Mouse (Mus musculus): ENCODE measurements around the gene Chil1.

Gene Chil1

DNA sequence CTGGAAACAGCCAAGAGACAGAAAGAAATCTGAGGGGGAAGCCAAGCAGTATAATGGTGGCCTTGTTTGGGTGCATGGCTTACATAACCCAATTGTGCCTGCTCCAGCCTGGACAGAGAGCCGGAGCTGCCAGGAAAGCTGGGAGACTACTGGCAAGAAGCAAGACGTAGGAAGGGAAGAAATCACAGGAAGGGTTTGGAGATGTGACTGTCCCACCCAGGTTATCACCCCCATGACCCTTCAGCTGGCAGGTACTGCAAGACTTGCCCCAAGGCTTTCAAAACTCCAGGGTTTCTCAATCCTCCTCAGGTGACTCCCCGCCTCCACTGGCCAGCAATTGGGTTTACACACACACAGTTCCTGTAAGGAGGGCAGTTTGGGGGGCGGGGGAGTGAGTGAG, at the start of gene Chil1:
Gene Chil1, plus strand, starts transcription at position 152 of the 400 bp plus-strand sequence.
- no peak for DNase-seq (ENCODE audit: low spot score)

DNA sequence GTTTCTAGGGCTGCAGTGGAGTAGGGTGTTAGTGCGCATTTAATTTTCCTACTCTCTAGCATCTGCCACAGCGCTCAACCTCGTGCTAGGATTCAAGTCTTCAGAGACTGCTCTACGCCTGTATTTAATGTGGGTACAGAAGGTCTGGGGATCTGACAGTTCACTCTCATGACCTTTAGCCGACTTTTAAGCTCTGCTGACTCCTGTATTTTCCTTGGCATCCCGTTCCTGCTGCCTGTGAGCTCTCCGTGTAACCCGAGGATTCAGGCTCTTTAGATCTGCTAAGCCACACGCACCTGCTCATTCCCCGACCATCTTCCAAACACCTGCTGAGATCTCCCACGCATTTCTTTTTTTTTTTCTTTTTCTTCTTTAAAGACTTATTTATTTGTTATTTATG, 48.7 kb upstream of the Chil1 start:
- no peak for DNase-seq (ENCODE audit: low spot score)

DNA sequence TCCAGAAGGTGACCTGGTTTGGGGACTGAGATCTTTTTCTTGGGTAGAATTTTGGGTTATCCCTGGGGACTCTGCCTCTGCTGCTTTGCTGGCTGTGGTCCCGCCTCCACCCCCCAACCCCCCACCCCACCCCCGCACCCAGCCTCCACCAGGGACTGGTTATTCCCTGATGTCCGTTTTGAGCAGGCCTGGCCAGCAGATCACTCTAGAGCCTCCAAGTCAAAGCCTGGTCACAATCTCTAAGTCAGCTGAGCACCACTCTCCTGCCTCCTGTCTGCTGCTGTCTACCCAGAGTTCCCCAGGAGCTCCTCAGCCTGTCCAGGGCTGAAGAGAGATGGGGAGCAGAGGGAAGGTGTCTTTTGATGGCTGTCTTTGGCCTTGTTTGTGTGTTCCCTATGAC, 45.6 kb upstream of the Chil1 start:
- DNase-seq (ENCODE audit: low spot score), result no peak

DNA sequence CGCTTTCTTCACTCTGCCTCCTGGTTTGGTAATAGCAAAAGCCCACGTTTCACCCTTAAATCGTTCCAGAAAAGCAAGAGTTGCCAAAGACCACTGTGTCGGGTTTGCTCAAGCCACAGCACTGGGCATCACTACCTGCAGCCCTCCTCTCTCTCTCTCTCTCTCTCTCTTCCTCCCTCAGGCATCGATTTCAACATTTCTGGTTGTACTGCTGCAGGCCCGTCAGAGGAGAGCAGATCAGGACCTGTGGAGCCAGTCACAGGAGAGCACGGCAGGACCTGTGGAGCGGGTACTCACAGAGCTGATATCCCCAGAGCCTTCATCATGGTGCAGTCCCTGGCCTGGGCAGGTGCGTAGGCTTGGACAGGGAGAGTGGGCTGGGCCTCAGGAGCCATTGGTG, 43.6 kb upstream of the Chil1 start:
- no peak for DNase-seq (ENCODE audit: low spot score)

DNA sequence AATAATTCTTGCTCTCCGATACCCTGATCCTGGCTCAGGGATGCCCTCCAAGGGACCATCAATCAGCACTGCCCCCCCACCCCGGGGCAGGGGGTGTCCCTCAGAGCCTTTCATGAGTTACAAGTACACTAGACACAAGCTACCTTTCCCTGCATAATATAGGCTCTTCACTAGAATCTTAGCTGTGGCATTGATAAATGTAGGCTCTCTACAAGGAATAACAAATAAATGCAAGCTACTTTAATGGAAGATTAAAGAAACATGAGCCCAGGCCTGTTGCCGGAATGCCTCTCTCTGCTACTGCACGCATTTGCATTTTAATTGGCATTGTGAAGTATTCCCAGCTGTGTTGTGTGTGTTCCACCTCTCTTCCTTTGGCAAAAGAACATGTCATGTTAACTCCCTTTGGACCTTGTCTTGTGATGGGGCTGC, 39.6 kb upstream of the Chil1 start:
- no peak for DNase-seq (ENCODE audit: low spot score)

DNA sequence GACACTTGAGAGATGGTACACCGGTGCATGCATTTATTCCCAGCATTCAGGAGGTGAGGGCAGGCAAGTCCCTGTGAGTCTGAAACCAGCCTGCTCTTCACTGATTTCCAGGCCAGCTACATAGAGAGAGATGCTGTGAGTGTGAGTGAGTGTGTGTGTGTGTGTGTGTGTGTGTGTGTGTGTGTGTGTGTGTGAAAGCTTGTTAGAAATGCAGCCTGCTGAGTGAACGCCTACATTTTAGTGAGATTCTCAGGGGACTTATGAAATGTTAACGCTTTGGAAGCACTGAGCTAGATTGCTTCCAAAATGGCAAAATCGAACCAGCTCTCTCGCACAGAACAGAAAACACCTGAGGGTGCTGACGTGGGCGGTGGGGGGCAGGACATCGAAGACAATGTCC, 35.9 kb upstream of the Chil1 start:
- no peak for DNase-seq (ENCODE audit: low spot score)

DNA sequence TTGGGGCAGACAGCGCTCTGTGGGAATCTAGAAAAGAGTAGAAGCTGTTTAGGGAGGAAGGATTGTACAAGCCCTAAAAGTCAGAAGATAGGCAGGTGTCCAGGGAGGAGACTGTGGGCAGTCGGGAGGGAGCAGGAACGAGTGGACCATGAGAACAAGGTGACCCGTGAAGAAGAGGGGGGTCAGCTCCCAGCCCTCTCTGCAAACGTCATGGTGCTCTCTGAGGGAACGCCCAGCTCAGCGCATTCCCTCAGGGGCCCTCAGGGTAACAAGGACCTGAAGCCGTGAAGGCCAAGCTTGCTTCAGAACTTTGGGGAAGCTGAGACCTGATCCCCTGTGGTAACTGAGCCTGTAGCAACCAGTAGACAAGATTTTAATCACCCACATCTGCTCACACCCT, 31.9 kb upstream of the Chil1 start:
- no peak for DNase-seq (ENCODE audit: low spot score)

DNA sequence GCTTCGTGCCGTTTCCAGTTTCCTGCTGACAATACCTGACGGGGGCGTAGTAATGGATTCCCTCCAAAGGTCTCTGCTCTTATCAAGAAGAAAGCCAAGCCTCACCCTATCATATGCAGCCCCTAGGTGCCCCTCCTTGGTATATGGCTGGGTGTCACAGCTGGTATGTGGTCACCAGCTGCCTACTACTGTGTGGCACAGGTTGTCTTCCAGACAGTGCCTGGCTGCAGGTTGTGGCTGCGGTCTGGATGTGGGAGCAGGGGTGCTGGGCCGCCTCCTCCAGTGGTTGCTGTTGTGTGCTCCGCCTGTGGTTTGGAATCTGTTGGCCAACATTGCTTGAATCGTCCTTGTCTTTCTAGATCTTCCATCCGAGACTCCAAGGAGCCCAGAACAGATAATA, 31.2 kb upstream of the Chil1 start:
- DNase-seq (ENCODE audit: low spot score), result no peak

DNA sequence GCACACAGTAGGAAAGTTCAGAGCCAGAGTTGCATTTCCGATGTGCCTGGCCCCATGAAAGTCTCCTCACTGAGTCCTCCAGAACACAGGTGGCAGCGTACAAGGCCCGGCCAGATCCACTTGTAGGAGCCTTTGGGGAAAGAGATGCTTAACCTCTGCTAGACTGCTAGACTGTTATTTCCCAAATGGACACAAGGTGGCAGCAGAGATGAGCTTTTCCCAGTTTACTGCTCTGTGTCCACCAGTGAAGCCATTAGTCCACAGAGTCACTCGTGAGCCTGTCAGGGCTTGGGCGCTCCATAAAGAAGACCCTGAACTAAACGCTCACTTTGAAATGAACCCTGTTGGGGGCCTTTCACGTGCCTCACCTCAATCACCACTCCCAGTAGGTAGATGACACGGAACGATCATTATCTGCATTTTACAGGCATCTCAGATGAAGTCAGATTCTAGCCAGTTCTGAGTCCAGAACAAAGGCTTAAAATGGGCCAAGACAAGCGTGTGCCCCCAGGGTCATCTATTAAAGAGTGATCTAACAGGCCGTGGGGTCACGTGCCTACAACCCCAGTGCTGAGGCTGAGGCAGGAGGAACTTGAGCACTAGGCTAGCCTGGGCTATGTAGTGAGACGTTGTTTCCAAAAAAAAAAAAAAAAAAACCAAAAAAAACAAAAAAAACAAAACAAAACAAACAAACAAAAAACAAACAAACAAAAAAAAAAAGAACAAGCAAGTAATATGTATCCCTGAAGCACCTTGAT, 30.1 kb upstream of the Chil1 start:
- peak; percentile 24 for DNase-seq (ENCODE audit: low spot score)

DNA sequence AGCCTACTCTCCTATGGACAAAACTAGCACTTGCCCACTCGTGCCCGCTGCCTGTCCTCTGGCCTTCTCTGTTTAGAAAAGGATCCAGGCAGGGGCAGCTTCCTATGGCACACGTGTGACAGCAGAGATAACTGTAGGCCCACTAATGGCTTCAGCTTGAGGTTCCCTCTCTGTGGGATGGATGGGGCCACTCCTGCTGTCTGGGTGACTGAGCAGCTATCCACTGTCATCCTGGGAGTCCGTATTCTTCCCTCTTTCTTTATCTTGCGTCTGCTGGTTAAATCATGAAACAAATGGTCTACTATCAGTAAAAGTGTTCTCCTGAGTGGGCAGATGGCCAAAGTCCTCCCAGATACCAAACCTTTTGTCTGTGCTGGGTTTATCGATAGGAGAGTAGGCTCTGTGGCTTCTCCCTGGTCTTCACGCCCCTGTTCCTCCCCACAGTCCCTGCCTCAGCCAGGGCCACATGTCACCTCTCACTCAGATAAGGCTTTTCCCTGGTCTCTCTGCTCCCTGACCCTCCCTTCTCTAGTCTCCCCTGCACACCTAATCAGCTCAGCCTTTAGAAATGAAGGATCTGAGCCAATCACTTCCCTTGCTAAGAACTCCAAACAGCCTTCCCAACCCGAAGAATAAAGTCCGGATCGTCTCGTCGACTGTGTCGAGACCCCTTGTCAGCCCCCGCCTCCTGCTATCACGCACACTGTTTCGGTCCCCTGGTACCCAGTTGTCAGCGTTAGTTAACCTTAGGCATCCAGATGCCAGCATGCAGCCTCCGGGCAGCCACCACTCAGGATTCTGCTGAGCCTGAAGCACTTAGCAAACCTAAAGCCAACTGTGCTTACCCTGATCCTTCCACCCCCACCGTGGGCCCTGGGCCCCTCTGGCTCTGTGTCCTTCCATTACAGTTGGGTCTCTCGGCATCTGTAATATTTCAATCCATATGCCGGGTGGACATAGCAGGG, 29.1 kb upstream of the Chil1 start:
- no peak for DNase-seq (ENCODE audit: low spot score)

DNA sequence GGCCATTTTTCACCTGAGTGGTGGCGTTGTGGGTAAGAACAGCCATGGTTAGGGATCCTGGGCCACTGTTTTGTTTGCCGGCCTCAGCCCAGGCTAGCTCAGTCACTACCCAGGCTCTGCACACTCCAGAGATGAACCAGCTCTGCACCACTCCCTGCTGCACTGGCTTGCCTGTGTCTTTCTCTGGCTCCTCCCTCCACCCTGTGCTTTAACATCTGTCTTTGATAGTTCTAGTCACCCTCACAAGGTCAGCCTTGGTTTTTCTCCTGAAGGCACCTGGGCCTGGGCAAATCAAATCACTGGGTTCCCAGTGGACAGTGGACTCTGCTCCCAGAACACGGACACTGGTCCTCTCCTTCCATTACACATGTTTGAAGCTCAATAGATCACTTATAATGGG, 27.9 kb upstream of the Chil1 start:
- no peak for DNase-seq (ENCODE audit: low spot score)

DNA sequence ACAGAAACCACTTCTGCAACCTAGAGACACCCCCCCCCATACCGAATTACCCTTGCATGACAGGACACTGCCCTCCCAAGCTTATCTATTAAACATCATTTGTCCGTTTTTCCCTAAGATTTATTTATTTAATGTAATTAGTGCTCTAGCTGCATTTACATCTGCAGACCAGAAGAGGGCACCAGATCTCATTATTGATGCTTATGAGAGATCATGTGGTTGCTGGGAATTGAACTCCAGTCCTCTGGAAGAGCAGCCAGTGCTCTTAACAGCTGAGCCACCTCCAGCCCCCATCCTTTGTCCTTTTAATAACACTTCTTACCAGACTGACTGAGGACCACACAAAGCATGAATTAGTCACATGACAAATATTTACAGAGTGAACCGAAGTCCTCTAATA, 27.3 kb upstream of the Chil1 start:
- DNase-seq (ENCODE audit: low spot score), result no peak

DNA sequence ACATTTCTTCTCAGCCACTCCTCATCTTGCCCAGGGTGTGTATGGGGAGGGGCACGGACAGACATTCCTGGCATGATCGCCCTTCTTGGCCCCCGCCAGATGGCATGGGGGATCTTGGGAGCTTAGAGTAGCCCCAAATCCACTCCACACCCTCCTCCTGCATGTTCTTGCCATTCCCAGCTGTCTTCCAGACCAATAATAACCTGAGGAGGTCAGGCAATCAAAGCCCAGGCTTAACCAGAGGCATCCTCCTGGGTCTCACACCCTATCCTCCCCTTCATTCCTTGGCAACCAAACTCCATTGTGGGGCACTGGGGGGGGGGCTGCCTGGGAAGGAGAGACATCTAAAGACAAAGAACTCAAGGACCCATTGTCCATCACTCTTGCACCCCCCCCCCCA, 21.6 kb upstream of the Chil1 start:
- DNase-seq (ENCODE audit: low spot score), result no peak

DNA sequence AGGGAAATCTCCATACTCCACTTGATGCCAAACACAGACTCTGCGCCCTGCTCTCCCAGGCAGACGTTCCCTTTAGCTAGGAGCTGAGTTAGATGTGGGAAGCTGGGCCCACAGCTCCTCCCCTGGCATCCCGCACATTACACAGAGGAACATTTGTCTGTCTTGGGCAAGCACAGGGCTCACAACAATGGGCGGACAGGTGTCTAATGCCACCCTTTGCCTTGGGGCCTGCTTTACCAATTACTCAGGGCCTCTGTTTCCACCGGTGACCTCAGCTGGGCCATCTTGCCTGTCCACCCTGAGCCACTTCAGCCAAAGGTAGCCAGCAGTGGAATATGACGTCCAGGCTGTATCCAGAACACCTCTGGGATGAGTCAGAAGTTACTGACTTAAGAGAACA, 20.6 kb upstream of the Chil1 start:
- DNase-seq (ENCODE audit: low spot score), result no peak

DNA sequence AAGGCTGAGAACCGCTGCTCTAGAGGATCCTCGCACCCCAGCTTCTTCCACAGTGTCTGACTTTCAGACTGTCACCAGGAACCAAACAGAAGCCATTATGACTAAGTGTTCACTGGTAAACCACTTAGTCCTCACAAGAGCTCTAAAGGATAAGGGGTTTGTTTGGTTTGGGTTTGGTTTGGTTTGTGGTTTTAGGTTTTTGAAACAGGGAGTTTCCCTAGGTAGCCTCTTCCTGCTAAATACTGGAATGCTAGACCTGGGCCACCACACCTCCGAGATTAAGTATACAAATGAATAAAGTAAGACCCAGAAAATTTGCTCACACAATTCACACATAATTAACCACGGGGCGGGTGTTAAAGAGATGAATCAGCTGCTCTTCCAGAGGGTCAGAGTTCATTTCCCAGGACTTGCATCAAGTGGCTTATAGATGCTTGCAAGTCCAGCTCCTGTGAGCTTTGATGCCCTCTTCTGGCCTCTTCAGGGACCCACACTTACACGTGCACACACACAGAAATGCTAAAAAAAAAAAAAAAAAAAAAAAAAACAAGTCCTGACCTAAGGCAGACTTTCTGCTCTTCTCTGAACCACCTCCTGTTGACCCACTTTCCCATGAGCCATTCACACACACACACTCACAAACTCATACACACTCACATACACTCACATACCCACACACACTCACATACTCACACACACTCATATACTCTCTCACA, 19.3 kb upstream of the Chil1 start:
- no peak for DNase-seq (ENCODE audit: low spot score)

DNA sequence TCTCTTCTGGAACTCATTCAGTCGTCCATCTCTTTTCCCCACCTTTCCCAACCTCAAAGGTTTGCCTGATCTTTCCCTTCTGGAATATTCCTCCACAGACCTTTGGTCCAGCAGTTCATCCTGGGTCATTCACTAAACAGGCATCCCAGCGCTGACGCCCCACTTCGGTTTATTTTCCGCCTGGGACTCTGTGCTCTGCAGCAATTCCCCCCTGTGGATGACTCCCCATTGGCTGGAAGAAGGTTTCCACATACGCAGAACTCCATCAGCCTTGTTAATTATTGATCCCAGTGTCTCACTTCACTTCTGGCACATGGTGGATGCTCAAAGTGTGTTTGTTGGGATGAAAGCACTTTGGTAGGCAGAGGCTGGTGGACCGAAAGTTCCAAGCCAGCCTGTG, 18.5 kb upstream of the Chil1 start:
- no peak for DNase-seq (ENCODE audit: low spot score)

DNA sequence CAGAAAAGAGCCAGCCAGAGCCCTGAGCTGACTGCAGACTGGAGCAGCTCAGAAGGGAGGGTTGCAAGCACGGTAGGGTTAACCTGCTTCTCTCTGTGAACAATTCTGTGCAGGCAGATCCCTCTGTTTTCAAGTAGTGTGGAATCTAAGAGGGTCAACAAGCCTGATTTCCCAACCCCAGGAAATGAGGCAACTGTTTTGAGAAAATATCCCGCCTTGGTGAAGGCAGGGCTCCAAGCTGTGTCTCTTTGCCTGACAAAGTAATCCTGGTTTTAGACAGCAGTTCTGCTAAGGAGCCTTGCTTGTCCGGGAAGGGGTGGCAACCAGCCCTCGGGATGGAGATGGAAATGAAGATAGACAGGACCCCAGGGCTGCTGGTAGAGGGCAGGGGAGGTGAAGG, 17.5 kb upstream of the Chil1 start:
- DNase-seq (ENCODE audit: low spot score), result no peak

DNA sequence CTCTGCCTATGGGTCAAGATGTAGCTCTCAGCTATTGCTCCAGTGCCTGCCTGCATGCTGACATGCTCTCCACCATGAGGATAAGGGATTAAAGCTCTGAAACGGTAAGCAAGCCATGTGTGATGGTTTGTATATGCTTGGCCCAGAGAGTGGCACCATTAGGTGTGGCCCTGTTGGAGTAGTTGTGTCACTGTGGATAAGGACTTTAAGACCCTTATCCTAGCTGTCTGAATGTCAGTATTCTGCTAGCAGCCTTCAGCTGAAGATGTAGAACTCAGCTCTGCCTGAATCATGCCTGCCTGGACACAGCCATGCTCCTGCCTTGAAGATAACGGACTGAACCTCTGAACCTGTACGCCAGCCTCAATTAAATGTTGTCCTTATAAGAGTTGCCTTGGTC, 15.4 kb upstream of the Chil1 start:
- DNase-seq (ENCODE audit: low spot score), result no peak

DNA sequence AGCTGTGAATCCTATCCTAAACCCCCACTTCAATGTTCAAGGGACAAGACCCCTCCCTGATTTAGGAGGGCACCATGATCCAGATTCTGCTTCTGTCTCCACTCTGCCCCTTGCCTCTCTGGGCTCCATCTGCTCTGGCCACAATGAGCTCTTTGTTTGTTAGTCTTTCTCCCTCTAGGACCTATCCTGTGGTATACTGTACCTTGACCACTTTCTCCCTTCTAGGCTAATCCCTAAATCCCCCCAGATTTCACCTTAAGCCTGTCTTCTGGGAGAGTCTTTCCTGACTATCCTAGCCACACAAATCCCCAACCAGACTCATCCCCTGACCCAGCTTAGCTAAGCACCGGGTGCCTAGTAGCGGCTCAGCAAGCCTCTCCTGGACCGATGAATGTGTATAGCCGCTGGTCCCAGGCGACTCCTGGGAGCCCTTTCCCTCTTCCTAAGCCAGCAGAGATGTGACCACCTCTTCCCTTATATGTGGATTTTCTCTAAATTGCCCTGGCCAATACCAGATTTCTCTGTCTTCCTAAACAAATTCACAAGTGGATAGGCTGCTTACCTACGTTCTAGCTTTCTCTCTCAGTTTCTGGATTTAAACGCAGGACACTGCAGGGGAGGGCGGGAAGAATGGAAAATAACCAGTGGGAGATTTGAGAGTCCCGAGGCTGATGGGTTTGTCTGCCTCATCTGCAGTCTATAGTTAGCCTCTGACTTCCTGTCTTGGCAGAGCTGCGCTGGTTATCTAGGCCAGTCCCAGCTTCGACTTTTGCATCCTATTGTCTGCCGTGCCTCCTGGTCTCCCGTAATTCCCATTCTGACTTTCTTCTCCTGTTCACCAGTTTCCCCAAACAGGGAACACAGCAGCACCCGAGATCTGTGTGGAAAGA, 14.3 kb upstream of the Chil1 start:
- no peak for DNase-seq (ENCODE audit: low spot score)

DNA sequence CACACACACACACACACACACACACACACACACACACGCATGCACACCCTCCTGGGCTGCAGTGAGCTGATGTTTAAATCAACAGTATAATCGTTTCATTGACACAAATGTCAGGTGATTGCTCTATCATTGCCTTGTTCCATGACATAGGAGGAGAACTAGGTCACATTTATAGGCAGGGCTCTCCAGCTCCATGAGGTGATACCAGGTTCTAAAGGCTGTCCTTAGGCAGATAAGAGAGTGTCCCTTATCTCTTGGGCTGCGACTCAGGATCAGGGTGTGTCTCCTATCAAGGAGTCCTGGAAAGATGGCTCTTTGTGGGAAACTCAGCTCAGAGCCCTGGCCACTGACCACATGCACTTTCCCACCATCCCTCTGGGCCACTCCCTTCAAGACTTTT, 13.4 kb upstream of the Chil1 start:
- no peak for DNase-seq (ENCODE audit: low spot score)

DNA sequence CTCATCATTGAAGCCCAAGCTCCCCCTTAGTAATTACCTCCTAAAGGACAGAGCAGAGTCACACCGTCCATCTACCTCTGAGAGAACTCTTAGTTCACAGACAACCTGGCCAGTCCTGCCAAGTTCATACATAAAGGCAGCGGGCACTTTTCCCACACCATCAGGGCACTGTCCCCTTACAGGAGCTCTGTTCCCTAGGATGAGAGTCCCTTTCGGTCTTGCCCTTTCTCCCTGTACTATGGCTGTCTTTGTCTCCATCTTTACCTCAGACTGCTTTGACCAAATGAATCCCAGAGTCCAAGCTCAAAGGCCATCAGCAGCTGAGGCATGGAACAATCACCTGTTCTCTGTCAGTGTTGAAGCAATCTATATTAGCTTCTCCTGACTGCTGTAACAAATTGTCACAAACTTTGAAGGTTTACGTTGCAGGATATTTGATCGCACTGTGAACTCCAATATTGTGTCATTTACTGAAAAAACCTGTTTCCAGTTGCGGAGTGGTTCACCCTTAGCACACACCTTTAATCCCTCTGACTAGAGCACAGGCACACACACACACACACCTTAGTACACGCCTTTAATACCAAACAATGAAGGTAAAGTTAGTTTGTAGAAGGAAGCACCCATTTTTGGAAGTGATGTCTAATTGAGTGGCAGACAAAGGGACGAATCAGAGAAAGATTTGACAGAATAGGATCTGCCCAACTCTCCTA, 12.8 kb upstream of the Chil1 start:
- DNase-seq (ENCODE audit: low spot score), result no peak
